Mouse (Mus musculus) liver, embryonic 14.5 days (tissue): Measurements from ENCODE around the gene Gm572. TPM values are rescaled to one million over a fixed set of nuclear protein-coding genes. Genes with fewer than 3 reads are reported as not detected.
A peak's percentile ranks its signal among the peaks of the same experiment; 100 is the strongest.

ENCODE experiments used
- ATAC-seq: fragments of 200-750 bp; cut with Nextera tagmentation; 2 replicates; pipeline ENCODE4 v1.8.0; 2017; ENCODE audit warnings: moderate number of reproducible peaks, mild to moderate bottlenecking, moderate library complexity; ENCODE audit not compliant: insufficient read depth
- DNase-seq, 3 experiments: peaks; one replicate each; pipeline ENCODE4 v3.0.0-alpha.2; 2012 to 2013; ENCODE audit warnings: low read depth in 3 of 3, low spot score in 3 of 3
- H3K27ac ChIP-seq: fragments of 300-500 bp; sonication (generic); 2 replicates; pipeline ENCODE4 v1.5.1; 2014; ENCODE audit warnings: moderate library complexity, mild to moderate bottlenecking, control low read depth, inconsistent platforms
- H3K27me3 ChIP-seq: fragments of 300-500 bp; sonication (generic); 2 replicates; pipeline ENCODE4 v1.6.1; 2014; ENCODE audit warnings: mild to moderate bottlenecking, low read length, moderate library complexity; ENCODE audit not compliant: control insufficient read depth, insufficient read depth
- H3K36me3 ChIP-seq: fragments of 300-500 bp; sonication (generic); replicated peaks from 2 replicates; pipeline ENCODE4 v1.6.1; 2014; ENCODE audit warnings: low read depth; ENCODE audit not compliant: control insufficient read depth, insufficient read depth
- H3K4me1 ChIP-seq, 2 experiments: fragments of 200-500 bp in 1 of 2; fragments of 300-500 bp in 1 of 2; sonication (generic) in 1 of 2; replicated peaks; 2 replicates each; pipeline ENCODE4 v1.6.1; 2012 to 2014; ENCODE audit warnings: antibody characterized with exemption in 1 of 2, inconsistent platforms in 1 of 2, low read length in 1 of 2; ENCODE audit not compliant: control insufficient read depth in 2 of 2, insufficient read depth in 2 of 2
- H3K4me2 ChIP-seq: fragments of 300-500 bp; sonication (generic); 2 replicates; pipeline ENCODE4 v1.6.1; 2014; ENCODE audit warnings: low read depth, mild to moderate bottlenecking, control low read depth, moderate library complexity
- H3K4me3 ChIP-seq, 2 experiments: fragments of 200-500 bp in 1 of 2; fragments of 300-500 bp in 1 of 2; sonication (generic) in 1 of 2; 2 replicates each; pipeline ENCODE4 v1.5.1; 2012 to 2014; ENCODE audit warnings: low read depth in 2 of 2, low read length in 2 of 2, mild to moderate bottlenecking in 2 of 2, control low read depth in 1 of 2, inconsistent platforms in 1 of 2, moderate library complexity in 1 of 2; ENCODE audit not compliant: insufficient read depth in 1 of 2
- H3K9ac ChIP-seq: fragments of 300-500 bp; sonication (generic); replicated peaks from 2 replicates; pipeline ENCODE4 v1.6.1; 2014; ENCODE audit warnings: mild to moderate bottlenecking, control low read depth, moderate library complexity
- H3K9me3 ChIP-seq: fragments of 300-500 bp; sonication (generic); 2 replicates; pipeline ENCODE4 v1.6.1; 2016; ENCODE audit warnings: low read length, mixed read lengths; ENCODE audit not compliant: control insufficient read depth
- CTCF ChIP-seq: IDR thresholded peaks from 2 replicates; pipeline ENCODE4 v1.5.1; 2016; ENCODE audit warnings: antibody characterized with exemption, low read depth, control low read depth
- EP300 ChIP-seq: IDR thresholded peaks from 2 replicates; pipeline ENCODE4 v1.6.1; 2016; ENCODE audit warnings: antibody characterized with exemption, low read depth
- WGBS: fragments of 180-500 bp; shearing (Covaris S2); extraction: QIAGEN DNeasy Blood & Tissue Kit; methylation state at CpG from one replicate; pipeline ENCODE4 v1.1.7; 2014; ENCODE audit not compliant: insufficient replicate concordance; 5-methylcytosine and 5-hydroxymethylcytosine counted together
- polyA plus RNA-seq, 2 experiments: library from polyadenylated mRNA; depleted of rRNA in 1 of 2; stranded (reverse) in 1 of 2; unstranded in 1 of 2; fragments of >200 nt; fragmentation: Nextera tagmentation in 1 of 2; extraction: Ambion mirVana in 1 of 2; gene quantifications; 2 replicates each; pipeline versions ENCODE4 v1.2.1 to v1.2.3; 2012 to 2014

Gene Gm572
- polyA plus RNA-seq, 2 experiments, result not detected

GRCm38 (mm10) chr4:148604541-148605165, 38.5 kb upstream of the Gm572 start:
- 77% methylated on average over 3 of the region's 3 CpGs for WGBS
- Histone ChIP-seq H3K9ac (no peak overlapping the region), H3K4me2 (no peak overlapping the region), H3K27me3 (no peaks in the 10 kb centered on the region), H3K36me3 (no peaks in the 10 kb centered on the region), H3K4me3 (no peak overlapping the region), H3K9me3 (no peaks in the 10 kb centered on the region), H3K4me1 (peaks cover 0 to 3% of the 10 kb centered on the region in 2 experiments; a peak in 1 of 4 replicates), H3K27ac (no peak overlapping the region)
- TF ChIP-seq EP300, result no peak
- peak; percentile 87 for TF ChIP-seq CTCF
- ATAC-seq, result no peak
- peak in 2 of 3 experiments; percentile 37 to 42 for DNase-seq

DNA sequence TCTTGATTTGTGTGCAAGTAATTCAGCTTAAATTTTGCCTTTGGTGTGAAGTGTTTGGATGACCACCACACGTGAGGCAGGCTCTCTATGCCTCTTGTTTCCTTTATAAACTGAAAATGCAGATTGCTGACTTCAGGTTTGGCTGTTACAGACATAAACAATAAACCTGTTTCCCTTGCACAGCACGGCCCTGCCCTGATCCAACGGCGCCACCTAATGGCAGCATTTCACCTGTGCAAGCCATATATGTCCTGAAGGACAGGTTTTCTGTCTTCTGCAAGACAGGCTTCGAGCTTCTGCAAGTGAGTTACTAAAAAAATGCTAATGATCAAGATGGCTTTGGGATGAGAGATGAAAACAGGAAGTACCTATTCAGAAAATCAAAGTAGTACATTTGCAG, 35.4 kb upstream of the Gm572 start:
- no peak overlapping the region for H3K4me3 ChIP-seq
- no peaks in the 10 kb centered on the region; a peak in 1 of 4 replicates for H3K4me1 ChIP-seq
- DNase-seq, result peak in 2 of 3 experiments; percentile 37 to 51
- no peak overlapping the region for H3K9ac ChIP-seq
- H3K27ac ChIP-seq, result no peak overlapping the region
- 12% methylated on average over 5 of the region's 5 CpGs for WGBS
- ATAC-seq, result no peak
- no peaks in the 10 kb centered on the region for H3K9me3 ChIP-seq
- TF ChIP-seq EP300 (no peak), CTCF (peak; percentile 93)
- H3K36me3 ChIP-seq, result peaks cover 2% of the 10 kb centered on the region; the same call in 1 of the 2 replicates
- H3K4me2 ChIP-seq, result no peak overlapping the region
- no peaks in the 10 kb centered on the region for H3K27me3 ChIP-seq

DNA sequence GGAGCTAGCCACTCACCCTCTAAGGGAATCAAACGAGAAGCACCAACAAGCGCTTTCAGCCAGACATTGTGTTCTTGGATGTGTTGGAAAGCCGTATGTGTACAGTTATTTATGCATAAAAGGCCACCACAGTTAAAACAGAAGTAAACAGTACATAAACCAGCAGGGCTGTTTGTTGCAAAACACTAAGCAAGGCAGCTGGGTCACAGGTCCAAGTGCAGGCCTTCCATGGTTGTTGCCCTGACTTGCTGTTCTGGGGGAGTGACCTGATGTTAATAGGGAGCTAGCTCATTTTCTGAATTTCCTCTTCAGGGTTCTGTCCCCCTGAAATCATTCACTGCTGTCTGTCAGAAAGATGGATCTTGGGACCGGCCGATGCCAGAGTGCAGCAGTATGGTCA, 33.3 kb upstream of the Gm572 start:
- no peaks in the 10 kb centered on the region for H3K9me3 ChIP-seq
- H3K27ac ChIP-seq, result no peak overlapping the region
- TF ChIP-seq EP300, result no peak
- TF ChIP-seq CTCF, result no peak
- 83% methylated on average over 5 of the region's 5 CpGs for WGBS
- no peak overlapping the region for H3K9ac ChIP-seq
- H3K27me3 ChIP-seq, result no peaks in the 10 kb centered on the region
- peaks cover 17% of the 10 kb centered on the region for H3K36me3 ChIP-seq
- ATAC-seq, result no peak
- DNase-seq, result no peak
- H3K4me2 ChIP-seq, result no peak overlapping the region
- H3K4me1 ChIP-seq, result no peaks in the 10 kb centered on the region
- no peak overlapping the region for H3K4me3 ChIP-seq

GRCm38 (mm10) chr4:148610631-148611364, 32.3 kb upstream of the Gm572 start:
- no peaks in the 10 kb centered on the region for H3K27me3 ChIP-seq
- H3K9ac ChIP-seq, result no peak overlapping the region
- no peak overlapping the region for H3K4me2 ChIP-seq
- no peaks in the 10 kb centered on the region for H3K9me3 ChIP-seq
- ATAC-seq, result no peak
- DNase-seq, result no peak
- H3K36me3 ChIP-seq, result peaks cover 27% of the 10 kb centered on the region
- no peak for TF ChIP-seq CTCF
- no peak for TF ChIP-seq EP300
- H3K4me3 ChIP-seq, result no peak overlapping the region
- H3K27ac ChIP-seq, result no peak overlapping the region
- H3K4me1 ChIP-seq, result no peaks in the 10 kb centered on the region
- 57% methylated on average over 5 of the region's 5 CpGs for WGBS

- H3K27ac ChIP-seq, result no peak overlapping the region
- ATAC-seq (no peak), DNase-seq (no peak)
- no peaks in the 10 kb centered on the region for H3K4me1 ChIP-seq
- no peaks in the 10 kb centered on the region for H3K27me3 ChIP-seq
- 72% methylated on average over 4 of the region's 4 CpGs for WGBS
- H3K4me2 ChIP-seq, result no peak overlapping the region
- no peaks in the 10 kb centered on the region for H3K9me3 ChIP-seq
- TF ChIP-seq CTCF, result no peak
- TF ChIP-seq EP300, result no peak
- no peak overlapping the region for H3K9ac ChIP-seq
- H3K4me3 ChIP-seq, result no peak overlapping the region
- H3K36me3 ChIP-seq, result peaks cover 44% of the 10 kb centered on the region
Observed at GRCm38 (mm10) chr4:148612557-148612956, 30.6 kb upstream of the Gm572 start.
